Mouse (Mus musculus) embryonic facial prominence, embryonic 14.5 days (tissue): Measurements from ENCODE around the gene Cald1. TPM values are rescaled to one million over a fixed set of nuclear protein-coding genes. Genes with fewer than 3 reads are reported as not detected.

Experiments
- ATAC-seq: fragments of 200-750 bp; cut with Nextera tagmentation; 2 replicates; pipeline ENCODE4 v1.8.0; 2017; ENCODE audit warnings: low read depth, moderate number of reproducible peaks, moderate TSS enrichment
- DNase-seq: peaks from one replicate; pipeline ENCODE4 v3.0.0-alpha.2; 2015; ENCODE audit warnings: low spot score
- H3K27ac ChIP-seq: fragments of 300-500 bp; sonication (generic); replicated peaks from 2 replicates; pipeline ENCODE4 v1.5.1; 2014; ENCODE audit warnings: low read depth, mild to moderate bottlenecking, low read length, moderate library complexity
- H3K27me3 ChIP-seq: fragments of 300-500 bp; sonication (generic); replicated peaks from 2 replicates; pipeline ENCODE4 v1.6.1; 2014; ENCODE audit warnings: low read length; ENCODE audit not compliant: control insufficient read depth, insufficient read depth
- H3K36me3 ChIP-seq: fragments of 300-500 bp; sonication (generic); 2 replicates; pipeline ENCODE4 v1.6.1; 2014; ENCODE audit warnings: low read length, mixed read lengths; ENCODE audit not compliant: control insufficient read depth, insufficient read depth
- H3K4me1 ChIP-seq: fragments of 300-500 bp; sonication (generic); 2 replicates; pipeline ENCODE4 v1.6.1; 2014; ENCODE audit warnings: antibody characterized with exemption, low read length; ENCODE audit not compliant: control insufficient read depth, insufficient read depth
- H3K4me2 ChIP-seq: fragments of 300-500 bp; sonication (generic); 2 replicates; pipeline ENCODE4 v1.6.1; 2014; ENCODE audit warnings: low read depth, mild to moderate bottlenecking, low read length, moderate library complexity, mixed read lengths
- H3K4me3 ChIP-seq: fragments of 300-500 bp; sonication (generic); 2 replicates; pipeline ENCODE4 v1.5.1; 2014; ENCODE audit warnings: low read depth, mild to moderate bottlenecking, low read length
- H3K9ac ChIP-seq: fragments of 300-500 bp; sonication (generic); 2 replicates; pipeline ENCODE4 v1.6.1; 2014; ENCODE audit warnings: low read depth, mild to moderate bottlenecking, low read length, moderate library complexity, mixed read lengths
- H3K9me3 ChIP-seq: fragments of 300-500 bp; sonication (generic); 2 replicates; pipeline ENCODE4 v1.6.1; 2016; ENCODE audit warnings: low read length; ENCODE audit not compliant: control insufficient read depth
- WGBS: fragments of 180-500 bp; shearing (Covaris S2); extraction: QIAGEN DNeasy Blood & Tissue Kit; methylation state at CpG from one replicate; pipeline ENCODE4 v1.1.7; 2014; 5-methylcytosine and 5-hydroxymethylcytosine counted together
- polyA plus RNA-seq: library from polyadenylated mRNA; unstranded; fragments of >200 nt; fragmentation: Nextera tagmentation; extraction: Ambion mirVana; gene quantifications from 2 replicates; pipeline ENCODE4 v1.2.1, GENCODE M21; 2014

Cald1 gene
- polyA plus RNA-seq, 1 experiment from 2014 or later = 227 TPM

- H3K4me1 ChIP-seq = 0 out of 2 replicates have a peak, but pooled peaks cover 4% of the 10 kb centered on the region
- ATAC-seq (no peak), DNase-seq (no peak)
- WGBS = 55% methylated on average over 7 of the region's 7 CpGs
- H3K27ac ChIP-seq = no peak overlapping the region
- H3K9ac ChIP-seq = no peak overlapping the region
- H3K36me3 ChIP-seq = peaks cover 19% of the 10 kb centered on the region; the same call in 1 of the 2 replicates
- no peaks in the 10 kb centered on the region for H3K27me3 ChIP-seq
- H3K4me3 ChIP-seq = no peak overlapping the region
- H3K4me2 ChIP-seq = no peak overlapping the region
- no peaks in the 10 kb centered on the region for H3K9me3 ChIP-seq
These were observed 93.1 kb downstream of the Cald1 start for GRCm38 (mm10) chr6:34691416-34691815.

GRCm38 (mm10) chr6:34694096-34694495, 95.8 kb downstream of the Cald1 start:
- Histone ChIP-seq H3K9me3 (no peaks in the 10 kb centered on the region), H3K4me1 (0 out of 2 replicates have a peak, but pooled peaks cover 8% of the 10 kb centered on the region), H3K9ac (no peak overlapping the region), H3K4me2 (no peak overlapping the region), H3K27ac (no peak overlapping the region), H3K4me3 (no peak overlapping the region), H3K27me3 (no peaks in the 10 kb centered on the region), H3K36me3 (0 out of 2 replicates have a peak, but pooled peaks cover 10% of the 10 kb centered on the region)
- ATAC-seq (no peak), DNase-seq (no peak)
- WGBS = 88% methylated on average over 4 of the region's 4 CpGs

- H3K4me3 ChIP-seq = no peak overlapping the region
- ATAC-seq (no peak), DNase-seq (no peak)
- 0 out of 2 replicates have a peak, but pooled peaks cover 4% of the 10 kb centered on the region for H3K36me3 ChIP-seq
- 76% methylated on average over 1 of the region's 1 CpGs for WGBS
- H3K27me3 ChIP-seq = no peaks in the 10 kb centered on the region
- H3K9me3 ChIP-seq = peaks cover 19% of the 10 kb centered on the region
- no peak overlapping the region for H3K9ac ChIP-seq
- H3K27ac ChIP-seq = no peak overlapping the region
- H3K4me2 ChIP-seq = no peak overlapping the region
- peaks cover 20% of the 10 kb centered on the region for H3K4me1 ChIP-seq
These were observed 105.3 kb downstream of the Cald1 start for GRCm38 (mm10) chr6:34703421-34704120.

- 19% methylated on average over 2 of the region's 2 CpGs for WGBS
- Histone ChIP-seq H3K9ac (peak overlapping the region; percentile 30; the same call in 1 of the 2 replicates), H3K4me3 (no peak overlapping the region), H3K27me3 (no peaks in the 10 kb centered on the region), H3K9me3 (peaks cover 19% of the 10 kb centered on the region), H3K4me2 (no peak overlapping the region), H3K36me3 (0 out of 2 replicates have a peak, but pooled peaks cover 4% of the 10 kb centered on the region), H3K27ac (peak overlapping the region; percentile 96), H3K4me1 (peaks cover 48% of the 10 kb centered on the region)
- ATAC-seq (no peak), DNase-seq (no peak)
These were observed 109.2 kb downstream of the Cald1 start for GRCm38 (mm10) chr6:34707521-34707920.

GRCm38 (mm10) chr6:34708650-34709265, 110.5 kb downstream of the Cald1 start:
- H3K36me3 ChIP-seq = 0 out of 2 replicates have a peak, but pooled peaks cover 4% of the 10 kb centered on the region
- H3K4me2 ChIP-seq = peak overlapping the region; percentile 78
- WGBS = 12% methylated on average over 13 of the region's 13 CpGs
- peak overlapping the region; percentile 84 for H3K9ac ChIP-seq
- H3K27me3 ChIP-seq = no peaks in the 10 kb centered on the region
- ATAC-seq = peak; percentile 44; the same call in 1 of the 2 replicates
- H3K4me3 ChIP-seq = peak overlapping the region; percentile 59
- peak overlapping the region; percentile 96 for H3K27ac ChIP-seq
- H3K4me1 ChIP-seq = peaks cover 55% of the 10 kb centered on the region
- peak; percentile 74 for DNase-seq
- H3K9me3 ChIP-seq = peaks cover 11% of the 10 kb centered on the region

GRCm38 (mm10) chr6:34709289-34709688, 111.0 kb downstream of the Cald1 start:
- WGBS = 0% methylated on average over 11 of the region's 11 CpGs

GRCm38 (mm10) chr6:34709946-34710682, 111.8 kb downstream of the Cald1 start:
- H3K4me3 ChIP-seq = peak overlapping the region; percentile 59
- 5% methylated on average over 14 of the region's 14 CpGs for WGBS
- peak overlapping the region; percentile 96 for H3K27ac ChIP-seq
- H3K4me2 ChIP-seq = peak overlapping the region; percentile 78
- peak overlapping the region; percentile 84 for H3K9ac ChIP-seq
- no peaks in the 10 kb centered on the region for H3K9me3 ChIP-seq
- no peaks in the 10 kb centered on the region for H3K27me3 ChIP-seq
- H3K36me3 ChIP-seq = 0 out of 2 replicates have a peak, but pooled peaks cover 4% of the 10 kb centered on the region
- peaks cover 58% of the 10 kb centered on the region for H3K4me1 ChIP-seq
- no peak for DNase-seq
- ATAC-seq = peak; percentile 35

More at GRCm38 (mm10) chr6:34709289-34709688, 111.0 kb downstream of the Cald1 start:
- DNase-seq (peak; percentile 94), ATAC-seq (peak; percentile 87)
- Histone ChIP-seq H3K27me3 (no peaks in the 10 kb centered on the region), H3K9me3 (peaks cover 6% of the 10 kb centered on the region; the same call in 1 of the 2 replicates), H3K4me1 (peaks cover 58% of the 10 kb centered on the region), H3K4me2 (peak overlapping the region; percentile 78), H3K9ac (peak overlapping the region; percentile 84), H3K4me3 (peak overlapping the region; percentile 59), H3K27ac (peak overlapping the region; percentile 96), H3K36me3 (0 out of 2 replicates have a peak, but pooled peaks cover 4% of the 10 kb centered on the region)

- H3K4me1 ChIP-seq = peaks cover 58% of the 10 kb centered on the region
- no peaks in the 10 kb centered on the region for H3K9me3 ChIP-seq
- no peaks in the 10 kb centered on the region for H3K27me3 ChIP-seq
- 0 out of 2 replicates have a peak, but pooled peaks cover 6% of the 10 kb centered on the region for H3K36me3 ChIP-seq
- H3K4me2 ChIP-seq = peak overlapping the region; percentile 78
- peak overlapping the region; percentile 59 for H3K4me3 ChIP-seq
- peak overlapping the region; percentile 84 for H3K9ac ChIP-seq
- no peak for ATAC-seq
- H3K27ac ChIP-seq = peak overlapping the region; percentile 68
- no peak for DNase-seq
- 48% methylated on average over 5 of the region's 5 CpGs for WGBS
These were observed 112.5 kb downstream of the Cald1 start for GRCm38 (mm10) chr6:34710848-34711247.
